Comparison of ENCODE assay signal across 11 mouse cellular contexts in genomic region chr6:34515098-34515782, GRCm38 (mm10). TPM values are rescaled to one million over a fixed set of nuclear protein-coding genes. Genes with fewer than 3 reads are reported as not detected.
DNase-seq lines count a peak whose midpoint lies in the region; ATAC-seq and TF ChIP-seq lines count a peak whose summit lies in the region.
"Had no signal": no experiment of that assay in that cellular context is flagged by ENCODE, and none has a peak within 500 bp of the region (broad histone marks: within the 10 kb centered on the region; RNA-seq: fewer than 3 reads in every experiment).

No protein-coding gene starts in this region.

- H3K9me3 ChIP-seq in heart, embryonic 12.5 days (replicated peaks) = 0 out of 2 replicates have a peak, but pooled peaks cover 4% of the 10 kb centered on the region
- no peaks in the 10 kb centered on the region for H3K9me3 ChIP-seq in lung, postnatal 0 days (ENCODE audit: low read length)
- H3K9me3 ChIP-seq in stomach, embryonic 15.5 days = no peaks in the 10 kb centered on the region
- H3K9me3 ChIP-seq: liver, embryonic 15.5 days had no signal

- H3K4me3 ChIP-seq in heart, embryonic 12.5 days = no peak overlapping the region
- H3K4me3 ChIP-seq in lung, postnatal 0 days (ENCODE audit: low read depth, low read length) = no peak overlapping the region
- no peak overlapping the region for H3K4me3 ChIP-seq in stomach, embryonic 15.5 days (replicated peaks)
- H3K4me3 ChIP-seq: liver, embryonic 15.5 days had no signal

- no peaks in the 10 kb centered on the region for H3K36me3 ChIP-seq in heart, embryonic 12.5 days
- H3K36me3 ChIP-seq in lung, postnatal 0 days (ENCODE audit: insufficient read depth, low read length) = no peaks in the 10 kb centered on the region
- H3K36me3 ChIP-seq in stomach, embryonic 15.5 days = no peaks in the 10 kb centered on the region
- H3K36me3 ChIP-seq: liver, embryonic 15.5 days had no signal

- no peak for DNase-seq in heart, postnatal 14 days
- no peak for DNase-seq in lung, postnatal 0 days (ENCODE audit: low spot score)
- DNase-seq in lung, postnatal 25 days (ENCODE audit: low spot score) = no peak
- peak; percentile 36 for DNase-seq in gastrocnemius, postnatal 25 days
- DNase-seq in heart, adult 8-10 months (ENCODE audit: low spot score) = no peak
- no peak for DNase-seq in cerebellum, adult 9-10 months
- DNase-seq: right cerebral cortex, postnatal 25 days had no signal

- no peaks in the 10 kb centered on the region for H3K27me3 ChIP-seq in heart, embryonic 12.5 days (replicated peaks)
- H3K27me3 ChIP-seq in lung, postnatal 0 days (replicated peaks; ENCODE audit: insufficient read depth, low read length) = no peaks in the 10 kb centered on the region
- no peaks in the 10 kb centered on the region for H3K27me3 ChIP-seq in stomach, embryonic 15.5 days (replicated peaks)
- H3K27me3 ChIP-seq: CH12.LX; liver, embryonic 15.5 days had no signal

- ATAC-seq in heart, embryonic 12.5 days (ENCODE audit: insufficient number of reproducible peaks, low FRiP score) = no peak
- no peak for ATAC-seq in lung, postnatal 0 days
- no peak for ATAC-seq in stomach, embryonic 15.5 days (ENCODE audit: insufficient read depth, low FRiP score, low read depth)

- H3K4me1 ChIP-seq in heart, embryonic 12.5 days (replicated peaks) = peaks cover 14% of the 10 kb centered on the region
- no peaks in the 10 kb centered on the region for H3K4me1 ChIP-seq in lung, postnatal 0 days (ENCODE audit: insufficient read depth, low read depth, low read length)
- H3K4me1 ChIP-seq in stomach, embryonic 15.5 days = peaks cover 7% of the 10 kb centered on the region; the same call in 1 of the 2 replicates

- 71% methylated on average over 10 of the region's 10 CpGs for WGBS in heart, embryonic 12.5 days
- WGBS in lung, postnatal 0 days = 54% methylated on average over 10 of the region's 10 CpGs
- WGBS in stomach, embryonic 15.5 days = 42% methylated on average over 10 of the region's 10 CpGs

- intact Hi-C loops in heart, postnatal 14 days (cut with DNase I) = loop anchor here (2.0 to 5.0 kb wide), 2 partner anchors 82 to 240 kb away; partner anchors contain the start of gene Cald1

- TF ChIP-seq CTCF in lung, postnatal 0 days (IDR thresholded peaks at IDR 0.05) = peak; percentile 24

- no peak for TF ChIP-seq EP300 in lung, postnatal 0 days (IDR thresholded peaks at IDR 0.05)

- H3K9ac ChIP-seq in heart, embryonic 12.5 days = no peak overlapping the region
- no peak overlapping the region for H3K9ac ChIP-seq in lung, postnatal 0 days (replicated peaks; ENCODE audit: low read depth)
- no peak overlapping the region for H3K9ac ChIP-seq in stomach, embryonic 15.5 days
- H3K9ac ChIP-seq: liver, embryonic 15.5 days had no signal

- 0 out of 2 replicates have a peak overlapping the region, but pooled peaks have one; percentile 8 for H3K4me2 ChIP-seq in heart, embryonic 12.5 days
- no peak overlapping the region for H3K4me2 ChIP-seq in lung, postnatal 0 days (replicated peaks; ENCODE audit: low read depth, low read length)
- H3K4me2 ChIP-seq in stomach, embryonic 15.5 days = peak overlapping the region; percentile 25; the same call in 1 of the 2 replicates
- H3K4me2 ChIP-seq: liver, embryonic 15.5 days had no signal

- H3K27ac ChIP-seq in heart, embryonic 12.5 days (ENCODE audit: poor library complexity, severe bottlenecking) = no peak overlapping the region
- no peak overlapping the region for H3K27ac ChIP-seq in lung, postnatal 0 days (ENCODE audit: low read length)
- no peak overlapping the region for H3K27ac ChIP-seq in stomach, embryonic 15.5 days
- H3K27ac ChIP-seq: liver, embryonic 15.5 days had no signal

RNA-seq across cellular contexts. Expression of gene Bpgm, which starts 39.2 kb away (rescaled TPM):
- polyA plus RNA-seq in heart, embryonic 12.5 days (2016; fragmentation: Nextera tagmentation; extraction: Ambion mirVana) = 78.0 and 85.2 TPM in 2 replicates
- 100 to 1,000 TPM; 122 to 139 TPM for total RNA-seq in heart, postnatal 14 days (2021)
- 66.6 and 69.7 TPM in 2 replicates for polyA plus RNA-seq in lung, postnatal 0 days (2015; fragmentation: Nextera tagmentation; extraction: Ambion mirVana)
- total RNA-seq in gastrocnemius, postnatal 25 days (2021) = 10 to 100 TPM; 70.9 to 77.3 TPM
- polyA plus RNA-seq in stomach, embryonic 15.5 days (2015; fragmentation: Nextera tagmentation; extraction: Ambion mirVana) = 48.0 and 54.6 TPM in 2 replicates
- 10 to 100 TPM; 27.1 to 53.5 (median 32.2) TPM for total RNA-seq in heart, adult 8-10 months (2022)
